Mouse (Mus musculus): ENCODE measurements around the gene H13.
A peak's percentile ranks its signal among the peaks of the same experiment; 100 is the strongest.

H13 gene

GRCm38 (mm10) chr2:152734501-152734900 is 65.2 kb downstream of the H13 start:
- DNase-seq (ENCODE audit: low spot score in 2 of 2): no peak

GRCm38 (mm10) chr2:152734984-152735383 is 65.7 kb downstream of the H13 start:
- DNase-seq (ENCODE audit: low spot score in 2 of 2): peak; percentile 73 to 77

DNA sequence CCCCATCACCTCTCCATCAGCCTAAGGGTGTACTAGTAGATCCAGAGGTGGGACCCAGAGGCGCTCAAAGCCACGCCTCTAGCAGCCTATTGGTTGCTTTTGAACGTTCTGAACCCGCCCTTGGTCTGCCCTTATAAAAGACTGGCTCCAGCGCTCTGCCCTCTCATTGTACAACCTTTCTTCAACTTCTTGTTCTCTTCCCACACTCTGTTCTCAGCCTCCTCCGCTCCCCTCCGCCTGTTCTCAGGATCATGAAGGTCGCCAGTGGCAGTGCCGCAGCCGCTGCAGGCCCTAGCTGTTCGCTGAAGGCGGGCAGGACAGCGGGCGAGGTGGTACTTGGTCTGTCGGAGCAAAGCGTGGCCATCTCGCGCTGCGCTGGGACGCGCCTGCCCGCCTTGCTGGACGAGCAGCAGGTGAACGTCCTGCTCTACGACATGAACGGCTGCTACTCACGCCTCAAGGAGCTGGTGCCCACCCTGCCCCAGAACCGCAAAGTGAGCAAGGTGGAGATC is 66.9 kb downstream of the H13 start, which contains the start of gene Id1:
TSS of gene Id1 (plus strand) at position 162 of the 512 bp plus-strand sequence.
- peak; percentile 68 to 74 for DNase-seq (ENCODE audit: low spot score in 2 of 2)

GRCm38 (mm10) chr2:152736748-152737147 is 67.5 kb downstream of the H13 start:
- no peak for DNase-seq (ENCODE audit: low spot score in 2 of 2)

DNA sequence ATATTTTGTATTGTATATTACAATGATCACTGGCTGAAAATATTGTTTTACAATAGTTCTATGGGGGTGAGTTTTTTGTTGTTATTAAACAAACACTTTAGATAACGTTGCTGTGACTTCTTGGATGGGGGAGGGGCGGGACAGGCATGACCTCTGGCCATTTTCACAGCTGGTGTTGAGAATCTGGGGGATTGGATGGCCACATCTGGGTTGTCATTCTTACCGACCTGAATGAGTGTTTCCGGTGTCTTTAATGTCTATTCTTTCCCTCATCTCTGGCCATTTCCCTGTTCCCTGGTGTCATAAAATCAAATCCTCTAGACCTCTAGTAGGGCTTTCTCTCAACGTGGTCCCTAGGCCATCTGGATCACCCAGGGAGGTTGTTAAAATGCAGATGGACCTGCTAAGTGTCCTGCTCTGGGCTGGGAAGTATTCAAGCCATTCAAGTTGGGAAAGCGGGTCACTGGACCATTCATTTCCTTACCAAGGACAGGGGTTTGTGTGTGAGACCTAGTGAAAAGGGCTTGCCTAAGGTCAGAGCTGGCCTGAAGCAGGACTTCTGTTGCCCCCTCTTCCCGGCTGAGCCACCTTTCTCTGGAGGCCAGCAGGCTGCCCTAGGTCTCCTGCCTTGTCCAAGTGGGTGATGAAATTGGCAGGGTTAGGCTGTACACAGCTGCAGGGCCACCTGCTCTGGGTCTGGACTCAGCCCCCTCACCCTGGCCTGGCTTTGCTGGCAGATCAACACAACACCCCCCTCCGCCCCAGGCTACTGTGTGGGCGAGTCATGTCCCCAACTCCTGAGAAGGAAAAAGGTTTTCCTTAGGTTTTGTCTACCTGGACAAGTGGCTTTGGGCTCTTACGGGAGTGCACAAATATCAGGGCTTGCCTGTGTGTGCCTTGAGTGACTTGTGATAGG is 68.3 kb downstream of the H13 start:
- no peak for DNase-seq (ENCODE audit: low spot score in 2 of 2)

- DNase-seq (ENCODE audit: low spot score in 2 of 2): no peak
These were observed 69.1 kb downstream of the H13 start for GRCm38 (mm10) chr2:152738341-152738740.

DNA sequence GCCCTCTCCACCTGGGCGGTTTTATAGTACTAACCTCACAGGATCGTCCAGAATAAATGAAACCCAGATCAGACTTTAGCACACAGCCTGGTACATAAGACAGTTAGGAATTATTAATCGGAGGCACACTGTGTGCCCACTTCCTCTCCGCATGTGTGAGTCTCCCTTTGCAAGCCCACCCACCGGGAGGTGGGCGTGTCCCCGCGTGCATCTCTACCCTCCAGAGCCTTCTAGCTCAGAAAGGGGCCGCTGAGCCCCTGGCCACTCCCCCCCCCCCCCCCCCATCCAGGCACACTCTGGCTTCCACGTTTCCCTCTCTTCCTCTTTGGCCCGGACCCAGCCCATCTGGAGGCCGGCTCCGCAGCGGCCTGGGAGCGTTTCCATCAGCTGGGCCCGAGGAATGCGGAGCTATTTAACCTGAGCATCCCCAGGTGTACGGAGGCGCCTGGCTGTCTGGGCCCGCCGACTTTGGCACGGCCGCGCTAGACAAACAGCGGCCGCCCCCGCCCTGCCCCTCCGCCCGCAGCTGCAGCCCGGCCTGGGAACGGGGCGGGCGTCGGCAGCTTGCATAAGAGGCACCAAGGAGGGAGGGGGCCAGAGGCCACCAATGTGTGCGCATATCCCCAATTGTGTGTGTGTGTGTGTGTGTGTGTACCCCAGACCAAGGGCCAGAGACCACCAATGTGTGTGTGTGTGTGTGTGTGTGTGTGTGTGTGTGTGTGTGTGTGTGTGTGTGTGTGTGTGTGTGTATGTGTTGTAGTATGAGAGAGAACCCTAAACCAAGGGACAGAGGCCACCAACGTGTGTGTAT is 70.0 kb downstream of the H13 start:
- DNase-seq (ENCODE audit: low spot score in 2 of 2): peak; percentile 18 to 51

GRCm38 (mm10) chr2:152739842-152740260 is 70.6 kb downstream of the H13 start:
- no peak for DNase-seq (ENCODE audit: low spot score in 2 of 2)

DNA sequence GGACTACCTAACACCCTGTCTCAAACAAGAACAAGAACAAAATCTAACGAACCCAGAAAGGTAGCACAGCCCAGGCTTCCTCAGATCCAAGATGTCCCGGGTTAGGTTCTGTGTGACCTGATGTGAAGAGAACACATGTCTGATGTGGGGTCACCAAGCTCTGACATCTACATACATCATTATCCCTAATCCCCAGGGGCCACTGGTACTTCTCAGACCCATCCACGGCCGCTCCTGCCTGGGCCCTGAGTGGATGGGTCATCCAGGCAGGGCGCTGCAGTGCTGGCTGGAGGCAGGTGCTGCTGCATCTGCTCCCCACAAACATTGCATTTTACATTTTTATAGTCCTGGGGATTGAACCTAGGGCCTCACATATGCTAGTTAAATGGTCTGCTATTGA is 71.2 kb downstream of the H13 start:
- DNase-seq (ENCODE audit: low spot score in 2 of 2): no peak

GRCm38 (mm10) chr2:152741153-152742041 is 72.1 kb downstream of the H13 start:
- no peak for DNase-seq (ENCODE audit: low spot score in 2 of 2)

- peak; percentile 51 to 75 for DNase-seq (ENCODE audit: low spot score in 2 of 2)
These were observed 73.2 kb downstream of the H13 start for GRCm38 (mm10) chr2:152742435-152742834.

- no peak for DNase-seq (ENCODE audit: low spot score in 2 of 2)
These were observed 84.9 kb downstream of the H13 start, which contains the start of gene Cox4i2 for GRCm38 (mm10) chr2:152753944-152754711. Gene Cox4i2, plus strand, starts transcription at chr2:152754173.

DNA sequence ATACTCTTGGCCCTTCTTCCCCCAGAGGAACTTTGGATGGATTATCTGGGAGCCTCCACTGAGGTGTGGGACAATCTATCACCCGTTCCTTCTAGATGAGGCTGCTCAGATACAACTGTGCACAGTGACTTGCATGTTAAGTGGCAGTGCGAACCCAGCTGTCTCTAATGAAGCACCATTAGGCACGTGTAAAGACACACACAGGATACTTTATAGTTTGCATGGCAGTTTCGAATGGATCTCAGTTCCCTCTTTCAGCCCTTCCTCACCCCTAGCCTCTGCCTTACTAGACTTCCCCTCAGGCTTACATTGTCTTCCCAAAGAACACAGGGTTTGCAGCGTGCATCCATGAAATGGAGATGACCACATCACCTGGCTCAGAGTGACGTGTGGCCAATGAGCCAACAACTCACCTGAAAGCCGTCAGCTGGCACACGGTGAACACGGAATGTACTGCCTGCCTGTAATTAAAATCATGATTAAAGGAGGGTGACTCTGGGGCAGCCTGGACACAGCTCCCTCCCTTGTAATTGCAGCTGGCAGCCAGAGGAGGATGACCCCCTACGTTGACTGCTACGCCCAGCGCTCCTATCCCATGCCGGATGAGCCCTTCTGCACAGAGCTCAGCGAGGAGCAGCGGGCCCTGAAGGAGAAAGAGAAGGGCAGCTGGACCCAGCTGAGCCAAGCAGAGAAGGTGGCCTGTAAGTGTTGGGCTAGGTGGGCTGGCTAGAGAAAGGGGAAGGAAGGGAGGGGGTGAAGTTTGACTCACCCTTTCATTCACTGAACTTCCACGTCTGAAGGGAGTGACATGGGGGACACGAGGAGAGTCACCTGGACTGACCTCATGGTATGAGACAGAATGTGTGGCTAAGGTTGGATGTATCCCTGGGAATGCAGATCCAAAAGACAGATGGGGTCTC is 87.5 kb downstream of the H13 start:
- DNase-seq (ENCODE audit: low spot score in 2 of 2): no peak

DNA sequence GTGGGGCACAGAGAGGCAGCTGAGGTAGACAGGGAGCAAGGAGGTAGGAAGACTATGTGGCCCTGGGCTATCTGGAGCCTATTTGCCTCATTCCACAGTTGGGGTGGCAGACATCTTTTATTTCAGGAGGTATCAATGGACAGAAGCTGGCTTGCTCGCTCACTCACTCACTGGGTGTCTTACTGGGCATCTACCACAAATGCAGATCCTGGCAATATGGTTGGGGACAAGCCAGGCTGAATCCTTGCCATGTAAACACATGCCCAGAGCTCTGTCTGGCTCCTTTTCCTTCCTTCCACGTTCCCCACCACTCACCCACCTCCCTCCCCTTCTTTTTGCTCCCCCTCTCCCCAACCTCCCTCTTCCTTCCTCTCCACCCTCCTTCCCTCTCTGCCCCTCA is 88.2 kb downstream of the H13 start:
- DNase-seq (ENCODE audit: low spot score in 2 of 2): no peak
